21 mouse cellular contexts compared by ENCODE assay signal in the genomic region with DNA sequence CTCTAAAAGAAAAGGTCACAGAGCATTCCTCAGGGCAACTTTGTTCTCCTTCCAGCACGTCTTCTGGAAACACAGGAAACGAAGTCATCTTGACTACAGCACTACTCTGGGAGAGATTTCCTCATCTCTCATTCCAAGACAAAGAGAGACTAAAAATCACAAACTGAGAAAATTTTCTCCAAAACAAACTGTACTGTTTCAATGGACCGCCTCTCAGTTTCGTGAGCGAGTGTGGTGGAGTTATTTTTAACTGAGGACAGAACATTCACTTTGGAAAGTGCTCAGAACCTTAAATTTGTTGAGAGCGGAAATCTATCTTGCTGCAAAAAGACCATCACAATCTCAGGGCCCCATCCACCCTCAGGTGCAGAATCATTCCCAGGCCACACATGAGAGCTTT.
DNase-seq lines count a peak whose midpoint lies in the region; TF ChIP-seq lines count a peak whose summit lies in the region.
"Had no signal": no experiment of that assay in that cellular context is flagged by ENCODE, and none has a peak within 500 bp of the region (broad histone marks: within the 10 kb centered on the region; RNA-seq: fewer than 3 reads in every experiment).

No protein-coding gene starts in this region.

- DNase-seq in gastrocnemius, adult 18-20 months (ENCODE audit: low spot score): peak; percentile 15
- DNase-seq in gastrocnemius, postnatal 14 days: no peak
- DNase-seq in layer of hippocampus, adult 2 months (ENCODE audit: low spot score in 2 of 2): peak in 1 of 2 experiments; percentile 23
- no peak for DNase-seq in layer of hippocampus, postnatal 10 days (ENCODE audit: low spot score in 2 of 2)
- DNase-seq in right cerebral cortex, adult 2 months (ENCODE audit: low spot score in 2 of 2): peak; percentile 25 to 33
- DNase-seq in right cerebral cortex, postnatal 14 days: no peak
- peak; percentile 13 for DNase-seq in skeletal muscle tissue, adult 2 months (ENCODE audit: low read depth, low spot score)
- DNase-seq in urinary bladder, postnatal 36 days (ENCODE audit: low spot score in 2 of 2): no peak
- DNase-seq: adrenal gland, postnatal 14 days; cerebellum, adult 18-20 months; cerebellum, postnatal 36 days; gastrocnemius, postnatal 25 days; kidney, adult 18-20 months; kidney, postnatal 14 days; liver, embryonic 13.5 days; midbrain, embryonic 14.5 days had no signal

- no peak overlapping the region for H3K4me3 ChIP-seq in layer of hippocampus, adult 2 months
- H3K4me3 ChIP-seq: forebrain, embryonic 15.5 days; liver, embryonic 13.5 days; myocyte; neural tube, embryonic 15.5 days; stomach, embryonic 15.5 days had no signal

- no peak for TF ChIP-seq CTCF in layer of hippocampus, adult 2 months (conservative IDR thresholded peaks at IDR 0.05)

- intact Hi-C loops in gastrocnemius, postnatal 14 days (cut with DNase I; ENCODE audit: low total_unique reads): no loop called here

- peak overlapping the region; percentile 60; the same call in 1 of the 2 replicates for H3K27ac ChIP-seq in layer of hippocampus, adult 2 months
- H3K27ac ChIP-seq: forebrain, embryonic 15.5 days; hindbrain, embryonic 14.5 days; liver, embryonic 13.5 days; neural tube, embryonic 15.5 days; stomach, embryonic 15.5 days had no signal

Comparison
In these comparisons a context has a peak if more than half of its experiments do, and no peak if none do; other contexts are left out.
1. DNase-seq: peak in gastrocnemius, adult 18-20 months (single experiment), right cerebral cortex, adult 2 months (2 of 2) and skeletal muscle tissue, adult 2 months (single experiment); none in gastrocnemius, postnatal 14 days (single experiment), layer of hippocampus, postnatal 10 days (0 of 2), right cerebral cortex, postnatal 14 days (single experiment) and urinary bladder, postnatal 36 days (0 of 2).